Comparison of ENCODE assay signal across 21 mouse cellular contexts in the genomic region with DNA sequence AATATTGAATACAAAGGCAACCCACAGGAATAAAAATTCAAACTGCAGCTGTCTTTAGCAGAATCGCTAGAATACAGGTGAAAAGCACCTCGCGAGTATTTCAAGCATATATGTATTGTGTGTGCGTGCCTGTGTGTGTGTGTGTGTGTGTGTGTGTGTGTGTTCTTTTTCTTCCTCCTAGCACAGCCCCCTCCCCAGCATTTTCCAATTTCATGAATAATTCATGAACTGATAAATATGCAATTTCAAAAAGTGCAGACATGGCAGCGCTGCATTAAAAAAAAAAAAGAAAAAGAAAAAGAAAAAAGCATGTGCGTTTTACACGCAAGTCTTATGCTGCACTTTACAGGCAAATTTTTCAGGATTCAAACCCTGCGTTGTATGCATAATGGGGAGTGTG.
DNase-seq lines count a peak whose midpoint lies in the region; ATAC-seq lines count a peak whose summit lies in the region.
"Had no signal": no experiment of that assay in that cellular context is flagged by ENCODE, and none has a peak within 500 bp of the region (broad histone marks: within the 10 kb centered on the region; RNA-seq: fewer than 3 reads in every experiment).

No protein-coding gene starts in this region.

- H3K4me2 ChIP-seq in forebrain, embryonic 13.5 days: no peak overlapping the region
- H3K4me2 ChIP-seq in hindbrain, embryonic 12.5 days (replicated peaks): 0 out of 2 replicates have a peak overlapping the region, but pooled peaks have one; percentile 17
- H3K4me2 ChIP-seq in midbrain, embryonic 14.5 days (ENCODE audit: low read length): peak overlapping the region; percentile 52
- H3K4me2 ChIP-seq: liver, embryonic 11.5 days had no signal

- no peaks in the 10 kb centered on the region for H3K36me3 ChIP-seq in forebrain, embryonic 13.5 days (ENCODE audit: poor library complexity, severe bottlenecking)
- H3K36me3 ChIP-seq in forebrain, embryonic 10.5 days (replicated peaks): no peaks in the 10 kb centered on the region
- no peaks in the 10 kb centered on the region for H3K36me3 ChIP-seq in hindbrain, embryonic 12.5 days
- no peaks in the 10 kb centered on the region for H3K36me3 ChIP-seq in midbrain, embryonic 14.5 days (ENCODE audit: control insufficient read depth, insufficient read depth, low read length)
- no peaks in the 10 kb centered on the region for H3K36me3 ChIP-seq in heart, embryonic 10.5 days
- H3K36me3 ChIP-seq: limb, embryonic 10.5 days had no signal

- H3K27ac ChIP-seq in forebrain, embryonic 13.5 days: peak overlapping the region; percentile 51; the same call in 1 of the 2 replicates
- H3K27ac ChIP-seq in forebrain, embryonic 10.5 days: no peak overlapping the region
- H3K27ac ChIP-seq in hindbrain, embryonic 12.5 days: peak overlapping the region; percentile 82
- H3K27ac ChIP-seq in midbrain, embryonic 14.5 days (replicated peaks; ENCODE audit: low read depth, low read length): peak overlapping the region; percentile 88
- H3K27ac ChIP-seq in heart, embryonic 10.5 days: no peak overlapping the region
- H3K27ac ChIP-seq: limb, embryonic 10.5 days had no signal

- 68% methylated on average over 8 of the region's 8 CpGs for WGBS in forebrain, embryonic 13.5 days
- 93% methylated on average over 8 of the region's 8 CpGs for WGBS in forebrain, embryonic 10.5 days
- whole genome bisulfite sequencing in hindbrain, embryonic 12.5 days: 64% methylated on average over 8 of the region's 8 CpGs
- 14% methylated on average over 8 of the region's 8 CpGs for WGBS in midbrain, embryonic 14.5 days
- whole genome bisulfite sequencing in heart, embryonic 10.5 days: 90% methylated on average over 8 of the region's 8 CpGs

- H3K9me3 ChIP-seq in forebrain, embryonic 13.5 days (replicated peaks): no peaks in the 10 kb centered on the region
- no peaks in the 10 kb centered on the region for H3K9me3 ChIP-seq in forebrain, embryonic 10.5 days
- H3K9me3 ChIP-seq in hindbrain, embryonic 12.5 days (replicated peaks): no peaks in the 10 kb centered on the region
- H3K9me3 ChIP-seq in midbrain, embryonic 14.5 days (ENCODE audit: control insufficient read depth, low read length): no peaks in the 10 kb centered on the region
- no peaks in the 10 kb centered on the region for H3K9me3 ChIP-seq in heart, embryonic 10.5 days
- H3K9me3 ChIP-seq: limb, embryonic 10.5 days had no signal

- no peak overlapping the region for H3K4me3 ChIP-seq in forebrain, embryonic 13.5 days
- no peak overlapping the region for H3K4me3 ChIP-seq in forebrain, embryonic 10.5 days
- no peak overlapping the region for H3K4me3 ChIP-seq in hindbrain, embryonic 12.5 days
- H3K4me3 ChIP-seq in midbrain, embryonic 14.5 days (replicated peaks; ENCODE audit: low read depth, low read length): peak overlapping the region; percentile 13
- H3K4me3 ChIP-seq in heart, embryonic 10.5 days: no peak overlapping the region
- H3K4me3 ChIP-seq: limb, embryonic 10.5 days had no signal

- DNase-seq in forebrain, embryonic 10.5 days (ENCODE audit: extremely low spot score, low spot score): no peak
- DNase-seq in midbrain, embryonic 14.5 days: peak; percentile 86
- DNase-seq in retina, embryonic 14.5 days (ENCODE audit: low spot score): peak; percentile 58
- DNase-seq in layer of hippocampus, postnatal 14 days (ENCODE audit: low spot score in 2 of 2): no peak
- no peak for DNase-seq in heart, adult 11 months
- no peak for DNase-seq in heart, embryonic 10.5 days (ENCODE audit: low spot score)
- DNase-seq: adrenal gland, adult 2 months; cerebellum, adult 11 months; cerebellum, postnatal 14 days; gastrocnemius, postnatal 14 days; kidney, adult 2 months; kidney, postnatal 4 days; layer of hippocampus, postnatal 36 days; lung, adult 2 months; lung, postnatal 36 days; right cerebral cortex, postnatal 14 days; thymus, postnatal 25 days had no signal

- ATAC-seq in forebrain, embryonic 13.5 days: peak; percentile 58
- ATAC-seq in hindbrain, embryonic 12.5 days (ENCODE audit: low FRiP score): peak; percentile 59; the same call in 1 of the 2 replicates
- peak; percentile 71 for ATAC-seq in midbrain, embryonic 14.5 days (ENCODE audit: low FRiP score, low TSS enrichment)

- H3K4me1 ChIP-seq in forebrain, embryonic 13.5 days: 0 out of 2 replicates have a peak, but pooled peaks cover 17% of the 10 kb centered on the region
- H3K4me1 ChIP-seq in forebrain, embryonic 10.5 days: peaks cover 9% of the 10 kb centered on the region; the same call in 1 of the 2 replicates
- peaks cover 19% of the 10 kb centered on the region for H3K4me1 ChIP-seq in hindbrain, embryonic 12.5 days
- peaks cover 63% of the 10 kb centered on the region for H3K4me1 ChIP-seq in midbrain, embryonic 14.5 days (ENCODE audit: control insufficient read depth, insufficient read depth, low read length)
- H3K4me1 ChIP-seq in heart, embryonic 10.5 days: no peaks in the 10 kb centered on the region

- no peaks in the 10 kb centered on the region for H3K27me3 ChIP-seq in forebrain, embryonic 13.5 days
- no peaks in the 10 kb centered on the region for H3K27me3 ChIP-seq in forebrain, embryonic 10.5 days (ENCODE audit: poor library complexity, severe bottlenecking)
- no peaks in the 10 kb centered on the region for H3K27me3 ChIP-seq in hindbrain, embryonic 12.5 days
- H3K27me3 ChIP-seq in midbrain, embryonic 14.5 days (ENCODE audit: control insufficient read depth, insufficient read depth, low read length): no peaks in the 10 kb centered on the region
- H3K27me3 ChIP-seq in heart, embryonic 10.5 days (ENCODE audit: insufficient read depth, poor library complexity, severe bottlenecking): no peaks in the 10 kb centered on the region

- H3K9ac ChIP-seq in forebrain, embryonic 13.5 days: no peak overlapping the region
- no peak overlapping the region for H3K9ac ChIP-seq in hindbrain, embryonic 12.5 days
- peak overlapping the region; percentile 55 for H3K9ac ChIP-seq in midbrain, embryonic 14.5 days (replicated peaks; ENCODE audit: low read length)

Comparison
In these comparisons a context has a peak if more than half of its experiments do, and no peak if none do; other contexts are left out.
1. H3K27ac ChIP-seq: peak in forebrain, embryonic 13.5 days (single experiment), hindbrain, embryonic 12.5 days (single experiment) and midbrain, embryonic 14.5 days (single experiment); none in forebrain, embryonic 10.5 days (single experiment) and heart, embryonic 10.5 days (single experiment).
2. DNase-seq: peak in midbrain, embryonic 14.5 days (single experiment) and retina, embryonic 14.5 days (single experiment); none in forebrain, embryonic 10.5 days (single experiment), layer of hippocampus, postnatal 14 days (0 of 2), heart, adult 11 months (single experiment) and heart, embryonic 10.5 days (single experiment).
3. Peak in every context shown above with its lines, with median percentiles within 50 percentile points of each other: ATAC-seq.